Mouse (Mus musculus): ENCODE measurements at regions not wholly inside any gene's neighbourhood (a gene's known extent, or its start where the extent isn't known, plus 50 kb on each side); places are given as distances from the start of the nearest gene placed in this dataset.

GRCm38 (mm10) chrX:10775714-10776515 lies 61.1 kb downstream of the Mid1ip1 start:
- TF ChIP-seq CTCF (IDR thresholded peaks at IDR 0.05; ENCODE audit: low read depth, low read length) (no peak), GATA1 (IDR thresholded peaks at IDR 0.05; ENCODE audit: borderline replicate concordance, low read length) (no peak), GATA2 (IDR thresholded peaks at IDR 0.05; ENCODE audit: borderline replicate concordance, low read depth, low read length) (no peak)
